Mouse (Mus musculus): ENCODE measurements at regions not wholly inside any gene's neighbourhood (a gene's known extent, or its start where the extent isn't known, plus 50 kb on each side); places are given as distances from the start of the nearest gene placed in this dataset.

DNA sequence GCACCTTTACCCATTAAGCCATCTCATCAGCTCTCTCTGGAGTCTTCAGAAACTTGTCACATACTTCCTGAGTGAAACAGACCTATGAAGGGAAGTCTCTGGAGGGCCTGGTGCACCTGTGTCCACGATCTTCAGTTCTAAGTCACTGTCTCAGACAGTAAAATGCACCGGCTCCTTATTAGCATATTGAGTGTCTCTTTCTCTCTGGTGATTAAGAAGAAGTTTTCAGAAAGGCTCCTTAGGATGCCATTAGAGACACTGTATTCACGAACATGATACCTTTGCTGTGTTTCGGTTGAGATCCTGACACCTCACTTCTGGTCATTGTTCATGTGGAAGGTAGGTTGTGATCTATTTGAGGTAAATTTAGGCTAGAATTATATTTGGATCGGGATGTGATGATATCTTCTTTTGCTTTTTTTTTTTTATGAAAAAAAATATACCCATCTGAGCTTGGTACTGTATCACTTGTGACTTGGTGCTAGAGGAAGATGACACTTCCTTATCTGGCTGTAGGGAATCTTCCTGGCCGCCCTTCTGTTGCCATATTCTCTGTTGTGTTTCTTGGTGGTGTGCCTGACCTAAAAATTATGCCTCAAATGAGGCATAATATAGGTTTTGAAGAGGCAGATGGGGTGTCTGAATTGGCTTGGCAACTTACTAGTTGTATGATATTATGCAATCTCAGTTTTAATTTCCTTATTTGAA is 68.9 kb upstream of the Cdkn2b start:
- Histone ChIP-seq H3K4me2 (ENCODE audit: low read length) (no peak overlapping the region), H3K9ac (ENCODE audit: low read depth, low read length) (no peak overlapping the region), H3K9me3 (replicated peaks; ENCODE audit: low read length) (no peaks in the 10 kb centered on the region), H3K4me3 (replicated peaks; ENCODE audit: low read depth, low read length) (no peak overlapping the region), H3K36me3 (ENCODE audit: insufficient read depth, low read length) (no peaks in the 10 kb centered on the region), H3K4me1 (replicated peaks; ENCODE audit: insufficient read depth, low read length) (no peaks in the 10 kb centered on the region), H3K27ac (no peak overlapping the region), H3K27me3 (ENCODE audit: insufficient read depth, low read length) (no peaks in the 10 kb centered on the region)
- no peak for TF ChIP-seq CTCF (IDR thresholded peaks at IDR 0.05; ENCODE audit: low read depth)
- WGBS = 78% methylated on average over 6 of the region's 6 CpGs
- ATAC-seq (replicated peaks; ENCODE audit: low FRiP score, low read depth) (no peak), DNase-seq (ENCODE audit: low spot score) (no peak)

DNA sequence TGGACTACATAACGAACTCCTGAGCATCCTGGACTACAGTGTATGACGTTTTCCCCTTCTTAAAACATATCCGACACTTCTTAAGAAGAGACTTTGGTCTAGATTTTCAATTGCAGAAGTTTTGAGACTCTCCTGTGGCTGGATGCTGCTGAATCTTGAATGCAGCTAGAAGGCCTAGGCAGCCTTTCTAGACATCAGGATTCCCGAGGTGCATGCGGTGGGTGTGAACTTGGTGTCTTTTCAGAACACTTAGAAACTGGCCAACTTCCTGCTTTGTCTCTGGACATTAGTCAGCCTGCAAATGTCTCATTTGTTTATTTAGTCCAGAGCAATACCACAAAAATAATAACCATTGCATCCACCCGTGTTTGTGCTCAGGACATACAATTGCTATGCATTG is 61.8 kb upstream of the Cdkn2b start:
- WGBS = 80% methylated on average over 6 of the region's 6 CpGs
- Histone ChIP-seq H3K4me1 (replicated peaks; ENCODE audit: insufficient read depth, low read length) (no peaks in the 10 kb centered on the region), H3K27me3 (ENCODE audit: insufficient read depth, low read length) (no peaks in the 10 kb centered on the region), H3K9ac (ENCODE audit: low read depth, low read length) (no peak overlapping the region), H3K4me3 (replicated peaks; ENCODE audit: low read depth, low read length) (no peak overlapping the region), H3K9me3 (replicated peaks; ENCODE audit: low read length) (no peaks in the 10 kb centered on the region), H3K4me2 (ENCODE audit: low read length) (no peak overlapping the region), H3K36me3 (ENCODE audit: insufficient read depth, low read length) (no peaks in the 10 kb centered on the region), H3K27ac (no peak overlapping the region)
- TF ChIP-seq CTCF (IDR thresholded peaks at IDR 0.05; ENCODE audit: low read depth) = no peak
- ATAC-seq (replicated peaks; ENCODE audit: low FRiP score, low read depth) (no peak), DNase-seq (ENCODE audit: low spot score) (no peak)

DNA sequence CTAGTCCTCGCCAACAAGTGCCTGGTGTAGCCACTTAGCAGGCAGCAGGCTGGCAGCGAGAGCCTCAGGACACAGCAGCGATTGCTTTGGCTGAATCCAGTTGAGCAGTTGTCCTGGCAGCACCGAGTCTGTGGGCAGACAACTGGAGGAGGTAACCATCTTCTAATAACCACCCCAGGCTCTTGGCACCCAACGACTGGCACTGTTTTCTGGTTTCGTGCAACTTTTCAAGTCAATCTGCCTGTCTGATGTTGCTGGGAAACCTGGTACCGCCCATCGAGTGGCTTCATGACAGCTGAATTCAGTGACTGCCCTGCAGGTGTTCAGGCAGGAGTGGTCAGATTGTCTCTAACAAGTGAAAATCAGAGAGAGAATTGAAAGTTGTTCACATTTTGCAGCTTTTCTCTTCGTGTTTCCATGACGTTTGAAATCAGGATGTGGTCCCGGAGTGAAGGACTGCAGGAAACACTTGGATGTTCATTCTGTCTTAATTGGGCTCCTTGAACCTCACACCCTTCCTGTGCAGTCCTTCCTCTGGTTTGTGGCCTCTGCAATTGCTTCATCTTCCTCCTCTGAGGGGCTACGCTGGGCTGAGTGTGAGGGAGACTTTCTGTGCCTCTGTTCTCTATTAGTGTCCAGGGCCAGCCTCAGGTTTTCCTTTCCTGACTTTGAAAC is 58.1 kb upstream of the Cdkn2b start:
- 76% methylated on average over 12 of the region's 12 CpGs for WGBS
- Histone ChIP-seq H3K27me3 (ENCODE audit: insufficient read depth, low read length) (no peaks in the 10 kb centered on the region), H3K9me3 (replicated peaks; ENCODE audit: low read length) (no peaks in the 10 kb centered on the region), H3K9ac (ENCODE audit: low read depth, low read length) (no peak overlapping the region), H3K27ac (no peak overlapping the region), H3K4me2 (ENCODE audit: low read length) (no peak overlapping the region), H3K36me3 (ENCODE audit: insufficient read depth, low read length) (no peaks in the 10 kb centered on the region), H3K4me1 (replicated peaks; ENCODE audit: insufficient read depth, low read length) (no peaks in the 10 kb centered on the region), H3K4me3 (replicated peaks; ENCODE audit: low read depth, low read length) (no peak overlapping the region)
- ATAC-seq (replicated peaks; ENCODE audit: low FRiP score, low read depth) = no peak
- no peak for DNase-seq (ENCODE audit: low spot score)
- no peak for TF ChIP-seq CTCF (IDR thresholded peaks at IDR 0.05; ENCODE audit: low read depth)

DNA sequence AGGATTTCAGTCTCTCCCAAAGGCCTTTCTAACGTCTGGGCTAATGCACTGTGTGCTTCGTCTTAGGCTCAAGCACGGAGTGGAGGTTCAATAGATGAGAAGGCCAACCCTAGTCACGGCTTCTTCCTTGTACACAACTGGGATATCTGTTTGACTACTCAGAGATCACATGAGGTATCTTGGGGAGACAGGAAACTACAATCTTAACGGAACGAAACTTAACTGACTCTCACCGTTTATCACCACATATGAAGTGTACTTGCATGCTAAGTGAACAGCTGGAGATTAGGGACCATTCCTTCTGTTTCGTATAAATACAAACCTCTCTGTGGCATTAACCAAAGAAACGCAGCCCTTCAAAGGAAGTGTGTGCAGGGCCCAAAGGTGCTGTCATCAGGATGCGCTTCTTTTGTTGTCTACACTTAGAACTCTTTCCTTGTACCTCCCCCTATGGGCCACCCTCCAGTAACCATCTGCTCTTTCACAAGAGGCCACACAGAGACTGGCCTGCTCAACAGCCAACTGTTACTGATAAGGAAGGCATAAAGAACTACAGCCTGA is 55.8 kb upstream of the Cdkn2b start:
- Histone ChIP-seq H3K4me3 (replicated peaks; ENCODE audit: low read depth, low read length) (no peak overlapping the region), H3K4me1 (replicated peaks; ENCODE audit: insufficient read depth, low read length) (no peaks in the 10 kb centered on the region), H3K27ac (no peak overlapping the region), H3K36me3 (ENCODE audit: insufficient read depth, low read length) (no peaks in the 10 kb centered on the region), H3K4me2 (ENCODE audit: low read length) (no peak overlapping the region), H3K9me3 (replicated peaks; ENCODE audit: low read length) (no peaks in the 10 kb centered on the region), H3K9ac (ENCODE audit: low read depth, low read length) (no peak overlapping the region), H3K27me3 (ENCODE audit: insufficient read depth, low read length) (no peaks in the 10 kb centered on the region)
- no peak for DNase-seq (ENCODE audit: low spot score)
- ATAC-seq (replicated peaks; ENCODE audit: low FRiP score, low read depth) = no peak
- 59% methylated on average over 10 of the region's 10 CpGs for WGBS
- no peak for TF ChIP-seq CTCF (IDR thresholded peaks at IDR 0.05; ENCODE audit: low read depth)

DNA sequence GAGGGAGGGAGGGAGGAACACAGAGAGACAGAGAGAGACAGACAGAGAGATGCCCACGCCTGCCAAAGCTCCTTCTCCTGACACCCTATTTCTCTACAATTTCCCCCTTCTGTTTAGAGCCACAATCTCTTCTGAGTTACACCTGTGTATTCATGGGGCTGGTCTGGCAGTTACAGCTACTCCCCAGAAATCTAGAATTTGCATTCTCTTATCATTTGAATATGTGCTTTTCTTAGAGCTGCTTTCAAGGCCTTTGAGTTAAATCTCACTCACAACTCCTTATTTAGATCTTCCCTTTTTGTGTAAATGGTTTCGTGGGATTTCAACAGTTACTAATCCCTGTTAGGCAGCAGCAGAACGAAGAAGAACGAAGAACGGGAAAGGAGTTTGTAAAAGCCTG is 55.0 kb upstream of the Cdkn2b start:
- no peak for TF ChIP-seq CTCF (IDR thresholded peaks at IDR 0.05; ENCODE audit: low read depth)
- no peak overlapping the region for H3K4me3 ChIP-seq (replicated peaks; ENCODE audit: low read depth, low read length)
- H3K9me3 ChIP-seq (replicated peaks; ENCODE audit: low read length) = no peaks in the 10 kb centered on the region
- 58% methylated on average over 5 of the region's 5 CpGs for WGBS
- no peaks in the 10 kb centered on the region for H3K36me3 ChIP-seq (ENCODE audit: insufficient read depth, low read length)
- no peaks in the 10 kb centered on the region for H3K27me3 ChIP-seq (ENCODE audit: insufficient read depth, low read length)
- no peak overlapping the region for H3K9ac ChIP-seq (ENCODE audit: low read depth, low read length)
- no peak overlapping the region for H3K27ac ChIP-seq
- DNase-seq (ENCODE audit: low spot score) (no peak), ATAC-seq (replicated peaks; ENCODE audit: low FRiP score, low read depth) (no peak)
- H3K4me2 ChIP-seq (ENCODE audit: low read length) = no peak overlapping the region
- H3K4me1 ChIP-seq (replicated peaks; ENCODE audit: insufficient read depth, low read length) = no peaks in the 10 kb centered on the region

DNA sequence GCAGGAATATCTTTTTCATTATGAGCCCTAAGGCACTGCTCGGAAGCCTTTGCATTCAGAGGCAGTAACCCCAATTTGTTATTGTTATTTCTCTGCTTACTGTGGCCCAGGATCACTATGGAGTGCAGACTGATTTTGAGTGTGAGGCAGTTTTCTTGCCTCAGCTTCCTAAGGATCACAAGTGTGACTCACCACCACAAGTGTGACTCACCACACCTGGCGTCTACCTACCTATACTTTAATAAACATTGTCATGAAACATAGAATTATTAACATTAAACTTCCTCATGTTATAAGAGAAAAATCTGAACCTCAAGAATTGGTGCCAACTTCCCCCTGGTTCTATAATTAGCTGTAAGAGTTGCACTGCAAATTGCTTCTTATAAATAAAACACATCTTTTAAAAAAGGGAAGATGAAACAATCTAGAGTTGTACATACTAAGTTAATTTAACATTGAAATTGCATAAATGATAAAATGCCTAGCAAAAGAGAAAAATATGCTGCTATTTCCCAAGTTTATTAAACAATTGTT is 52.4 kb upstream of the Cdkn2b start:
- Histone ChIP-seq H3K27me3 (ENCODE audit: insufficient read depth, low read length) (no peaks in the 10 kb centered on the region), H3K9ac (ENCODE audit: low read depth, low read length) (no peak overlapping the region), H3K4me2 (ENCODE audit: low read length) (no peak overlapping the region), H3K4me3 (replicated peaks; ENCODE audit: low read depth, low read length) (no peak overlapping the region), H3K27ac (no peak overlapping the region), H3K4me1 (replicated peaks; ENCODE audit: insufficient read depth, low read length) (no peaks in the 10 kb centered on the region), H3K9me3 (replicated peaks; ENCODE audit: low read length) (no peaks in the 10 kb centered on the region), H3K36me3 (ENCODE audit: insufficient read depth, low read length) (no peaks in the 10 kb centered on the region)
- DNase-seq (ENCODE audit: low spot score) (no peak), ATAC-seq (replicated peaks; ENCODE audit: low FRiP score, low read depth) (no peak)
- 60% methylated on average over 2 of the region's 2 CpGs for WGBS
- no peak for TF ChIP-seq CTCF (IDR thresholded peaks at IDR 0.05; ENCODE audit: low read depth)
